Mouse (Mus musculus): Measurements from ENCODE around the gene 4932415D10Rik.
A peak's percentile ranks its signal among the peaks of the same experiment; 100 is the strongest.

The 4932415D10Rik gene

GRCm38 (mm10) chr10:82316482-82316881 is at the start of gene 4932415D10Rik:
4932415D10Rik (minus strand) TSS chr10:82316582.
- no peak for DNase-seq (ENCODE audit: low spot score in 2 of 2)

- DNase-seq (ENCODE audit: low spot score in 2 of 2) = no peak
These were observed 45.5 kb upstream of the 4932415D10Rik start for GRCm38 (mm10) chr10:82361911-82362310.

- no peak for DNase-seq (ENCODE audit: low spot score in 2 of 2)
These were observed 39.0 kb upstream of the 4932415D10Rik start for GRCm38 (mm10) chr10:82355401-82355800.

- DNase-seq (ENCODE audit: low spot score in 2 of 2) = peak; percentile 82 to 86
These were observed 38.0 kb upstream of the 4932415D10Rik start, which contains the start of gene Gm4924 for GRCm38 (mm10) chr10:82354083-82355010. Gm4924 (plus strand) TSS chr10:82354255.

- DNase-seq (ENCODE audit: low spot score in 2 of 2) = no peak
These were observed 13.4 kb upstream of the 4932415D10Rik start for GRCm38 (mm10) chr10:82329826-82330225.

- no peak for DNase-seq (ENCODE audit: low spot score in 2 of 2)
These were observed 3.8 kb upstream of the 4932415D10Rik start for GRCm38 (mm10) chr10:82320134-82320533.

- DNase-seq (ENCODE audit: low spot score in 2 of 2) = no peak
These were observed 19.9 kb downstream of the 4932415D10Rik start for GRCm38 (mm10) chr10:82296440-82296839.

GRCm38 (mm10) chr10:82257331-82257730 is 59.1 kb downstream of the 4932415D10Rik start:
- DNase-seq (ENCODE audit: low spot score in 2 of 2) = no peak

GRCm38 (mm10) chr10:82245021-82245420 is 71.4 kb downstream of the 4932415D10Rik start:
- DNase-seq (ENCODE audit: low spot score in 2 of 2) = no peak

GRCm38 (mm10) chr10:82241401-82241788 is 75.0 kb downstream of the 4932415D10Rik start:
- DNase-seq (ENCODE audit: low spot score in 2 of 2) = no peak

GRCm38 (mm10) chr10:82240742-82241400 is 75.5 kb downstream of the 4932415D10Rik start, which contains the start of gene Zfp938:
Zfp938 (minus strand) TSS chr10:82241280.
- DNase-seq (ENCODE audit: low spot score in 2 of 2) = peak; percentile 72 to 80
